In the genomic region with DNA sequence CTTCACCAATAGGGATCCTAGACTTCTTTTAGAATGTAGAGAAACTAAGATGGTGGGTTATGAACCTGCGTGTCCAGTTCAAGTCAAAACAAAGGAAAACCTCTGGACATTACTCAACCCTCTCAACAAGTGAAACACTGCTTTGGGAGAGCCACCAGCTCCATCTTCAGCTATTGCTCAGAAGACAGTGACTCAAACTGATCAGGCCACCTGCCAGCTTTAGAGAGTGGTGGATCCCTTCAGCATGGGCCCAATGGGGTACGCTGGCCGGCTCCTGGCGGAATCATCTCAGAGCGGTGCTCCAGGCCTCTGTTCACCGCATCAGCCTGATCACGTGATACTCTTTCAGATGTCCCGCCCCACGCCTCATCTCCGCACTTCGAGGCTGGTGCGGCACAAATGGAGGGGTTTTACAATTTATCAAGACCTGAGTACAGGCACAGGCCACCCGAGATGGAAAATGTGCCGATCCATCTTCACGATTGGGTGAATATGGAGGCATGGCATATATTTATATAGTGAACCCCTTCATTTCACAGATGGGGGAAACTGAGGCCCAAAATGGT, we compare ENCODE assay signal across 41 mouse cellular contexts. TPM values are rescaled to one million over a fixed set of nuclear protein-coding genes. Genes with fewer than 3 reads are reported as not detected.
"Had no signal": no experiment of that assay in that cellular context is flagged by ENCODE, and none has a peak within 500 bp of the region (broad histone marks: within the 10 kb centered on the region; RNA-seq: fewer than 3 reads in every experiment).

No protein-coding gene starts in this region.

- DNase-seq: gastrocnemius, adult 2 months; gastrocnemius, postnatal 10 days; gastrocnemius, postnatal 25 days; heart, adult 2 months; heart, postnatal 10 days; kidney, adult 11 months; kidney, adult 2 months; kidney, adult 9 months; kidney, postnatal 14 days; kidney, postnatal 36 days; layer of hippocampus, adult 9-11 months; layer of hippocampus, postnatal 36 days; liver; liver, embryonic 13.5 days had no signal

- H3K27ac ChIP-seq: gastrocnemius, adult 2 months; heart, adult 2 months; heart, embryonic 10.5 days; hindbrain, embryonic 13.5 days; hindbrain, embryonic 15.5 days; hindbrain, postnatal 0 days; kidney, embryonic 15.5 days; kidney, postnatal 0 days; limb, embryonic 10.5 days; limb, embryonic 12.5 days; liver, embryonic 13.5 days had no signal

- H3K4me3 ChIP-seq: gastrocnemius, adult 2 months; heart, adult 2 months; heart, embryonic 10.5 days; heart, embryonic 12.5 days; hindbrain, embryonic 13.5 days; hindbrain, embryonic 15.5 days; kidney, embryonic 15.5 days; limb, embryonic 10.5 days; limb, embryonic 12.5 days; liver, embryonic 13.5 days had no signal

- ATAC-seq: hindbrain, postnatal 0 days; intestine, embryonic 16.5 days had no signal

- H3K9ac ChIP-seq: heart, embryonic 12.5 days; hindbrain, embryonic 13.5 days; hindbrain, embryonic 15.5 days; kidney, embryonic 15.5 days; limb, embryonic 12.5 days; liver, embryonic 13.5 days had no signal

- H3K9me3 ChIP-seq: heart, embryonic 10.5 days; heart, embryonic 12.5 days; hindbrain, embryonic 13.5 days; hindbrain, embryonic 15.5 days; kidney, embryonic 15.5 days; limb, embryonic 10.5 days; limb, embryonic 12.5 days; liver, embryonic 13.5 days had no signal

- H3K27me3 ChIP-seq: hindbrain, embryonic 13.5 days; hindbrain, embryonic 15.5 days; kidney, embryonic 15.5 days; limb, embryonic 12.5 days had no signal

- H3K4me2 ChIP-seq: heart, embryonic 12.5 days; hindbrain, embryonic 13.5 days; hindbrain, embryonic 15.5 days; kidney, embryonic 15.5 days; limb, embryonic 12.5 days; liver, embryonic 11.5 days; liver, embryonic 13.5 days had no signal

RNA-seq across cellular contexts. Expression of gene Gstt4, which starts 33.2 kb away (rescaled TPM):
- total RNA-seq: gastrocnemius, adult 2 months; gastrocnemius, postnatal 10 days; gastrocnemius, postnatal 25 days; gastrocnemius, postnatal 4 days; granulocyte monocyte progenitor cell, adult 5-6 weeks; heart, adult 2 months; heart, postnatal 10 days; heart, postnatal 25 days; hematopoietic stem cell, adult 5-6 weeks; hindbrain, postnatal 0 days; layer of hippocampus, adult 18-20 months; layer of hippocampus, postnatal 14 days; layer of hippocampus, postnatal 36 days; left cerebral cortex, adult 18-20 months; left cerebral cortex, adult 8-10 months; left cerebral cortex, postnatal 10 days; left cerebral cortex, postnatal 36 days had no signal
- polyA plus RNA-seq: heart, embryonic 10.5 days; heart, embryonic 12.5 days; heart, embryonic 14.5 days; heart, embryonic 16.5 days; hindbrain, embryonic 11.5 days; hindbrain, embryonic 13.5 days; hindbrain, embryonic 15.5 days; hindbrain, postnatal 0 days; intestine, embryonic 14.5 days; intestine, embryonic 16.5 days; kidney, embryonic 15.5 days; kidney, postnatal 0 days; large intestine, adult 2 months; limb, embryonic 10.5 days; limb, embryonic 12.5 days; limb, embryonic 14.5 days; liver, embryonic 11.5 days; liver, embryonic 13.5 days had no signal

RNA-seq across cellular contexts. Expression of gene Derl3, which starts 37.7 kb away (rescaled TPM):
- total RNA-seq: gastrocnemius, postnatal 25 days had no signal

RNA-seq across cellular contexts. Expression of gene Gstt1, which starts 57.1 kb away (rescaled TPM):
- total RNA-seq: granulocyte monocyte progenitor cell, adult 5-6 weeks had no signal
